Mouse (Mus musculus): ENCODE results near the gene D17H6S53E. TPM values are rescaled to one million over a fixed set of nuclear protein-coding genes. Genes with fewer than 3 reads are reported as not detected.

Gene D17H6S53E
- polyA plus RNA-seq, 1 experiment from 2014 or later, result 8.7 TPM

DNA sequence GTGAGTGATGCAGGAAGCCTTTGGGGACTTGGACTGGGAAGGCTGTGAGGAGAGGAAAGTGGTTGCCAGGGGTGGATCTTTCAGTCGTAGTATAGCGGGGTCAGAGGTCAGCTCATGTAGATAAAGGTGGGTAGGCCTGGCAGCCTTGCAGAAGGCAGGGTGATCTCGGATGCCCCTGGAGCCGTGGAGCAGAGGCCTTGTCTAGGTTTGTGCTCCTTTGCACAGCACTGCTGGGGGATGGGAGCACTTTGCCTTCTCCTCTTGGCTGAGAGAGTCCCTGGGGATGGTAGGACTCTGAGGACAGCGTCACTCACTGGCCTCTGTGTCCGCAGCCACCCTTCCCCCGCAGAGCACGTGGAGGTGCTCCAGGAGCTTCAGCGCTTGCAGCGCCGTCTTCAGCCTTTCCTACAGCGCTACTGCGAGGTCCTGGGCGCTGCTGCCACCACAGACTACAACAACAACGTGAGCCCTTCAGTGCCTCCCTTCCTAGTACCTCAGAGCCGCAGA is 14.4 kb downstream of the D17H6S53E start:
- WGBS, result 80% methylated on average over 16 of the region's 16 CpGs
- ATAC-seq (replicated peaks), result no peak
- H3K4me1 ChIP-seq, result peaks cover 26% of the 10 kb centered on the region

DNA sequence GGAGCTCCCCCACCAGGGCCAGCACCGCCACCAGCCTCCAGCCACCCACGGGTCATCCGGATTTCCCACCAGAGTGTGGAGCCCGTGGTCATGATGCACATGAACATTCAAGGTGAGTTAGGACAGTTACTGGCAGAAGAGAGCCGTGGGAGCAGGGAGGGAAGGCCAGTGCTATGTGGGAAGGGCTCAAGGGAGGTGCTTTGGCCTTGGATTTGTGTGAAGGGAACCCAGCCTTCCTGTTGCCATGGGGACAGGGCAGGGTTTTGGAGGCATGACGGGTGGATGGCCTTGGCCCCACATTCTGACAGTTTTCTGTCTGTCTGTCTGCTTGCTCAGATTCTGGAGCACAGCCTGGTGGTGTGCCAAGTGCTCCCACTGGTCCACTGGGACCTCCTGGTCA is 15.8 kb downstream of the D17H6S53E start:
- ATAC-seq (replicated peaks), result no peak
- H3K4me1 ChIP-seq, result peaks cover 17% of the 10 kb centered on the region
- H3K4me3 ChIP-seq, result no peak overlapping the region
- H3K27me3 ChIP-seq, result no peaks in the 10 kb centered on the region
- H3K27ac ChIP-seq (replicated peaks), result no peak overlapping the region
- H3K4me2 ChIP-seq (replicated peaks), result no peak overlapping the region
- peaks cover 88% of the 10 kb centered on the region for H3K36me3 ChIP-seq
- 90% methylated on average over 6 of the region's 6 CpGs for WGBS
- H3K9me3 ChIP-seq, result no peaks in the 10 kb centered on the region
- H3K9ac ChIP-seq (replicated peaks), result no peak overlapping the region

More for the DNA sequence above, 14.4 kb downstream of the D17H6S53E start:
- Histone ChIP-seq H3K9ac (replicated peaks) (no peak overlapping the region), H3K36me3 (peaks cover 74% of the 10 kb centered on the region), H3K4me3 (no peak overlapping the region), H3K27ac (replicated peaks) (no peak overlapping the region), H3K27me3 (no peaks in the 10 kb centered on the region), H3K4me2 (replicated peaks) (no peak overlapping the region), H3K9me3 (no peaks in the 10 kb centered on the region)

DNA sequence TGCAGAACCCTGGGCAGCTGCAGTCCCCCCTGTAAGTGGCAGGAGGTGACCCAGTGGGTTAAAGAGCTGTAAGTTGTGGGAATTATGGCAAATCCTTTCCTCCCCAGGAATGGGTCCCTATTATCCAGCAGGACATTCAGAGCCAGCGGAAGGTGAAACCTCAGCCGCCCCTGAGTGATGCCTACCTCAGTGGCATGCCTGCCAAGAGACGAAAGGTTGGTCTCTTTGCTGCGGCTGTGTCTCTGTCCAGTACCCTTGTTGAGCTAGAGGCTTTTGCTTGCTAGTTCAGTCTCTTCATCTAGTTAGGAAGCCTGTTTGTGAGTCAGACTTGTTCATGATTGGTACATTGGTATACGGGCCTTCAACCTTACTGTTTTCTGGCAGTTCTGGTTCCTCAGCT is 20.0 kb downstream of the D17H6S53E start:
- Histone ChIP-seq H3K4me3 (no peak overlapping the region), H3K9ac (replicated peaks) (no peak overlapping the region), H3K4me1 (no peaks in the 10 kb centered on the region), H3K27ac (replicated peaks) (no peak overlapping the region), H3K4me2 (replicated peaks) (no peak overlapping the region), H3K36me3 (peaks cover 96% of the 10 kb centered on the region), H3K9me3 (no peaks in the 10 kb centered on the region), H3K27me3 (no peaks in the 10 kb centered on the region)
- no peak for ATAC-seq (replicated peaks)
- WGBS, result 85% methylated on average over 5 of the region's 5 CpGs

DNA sequence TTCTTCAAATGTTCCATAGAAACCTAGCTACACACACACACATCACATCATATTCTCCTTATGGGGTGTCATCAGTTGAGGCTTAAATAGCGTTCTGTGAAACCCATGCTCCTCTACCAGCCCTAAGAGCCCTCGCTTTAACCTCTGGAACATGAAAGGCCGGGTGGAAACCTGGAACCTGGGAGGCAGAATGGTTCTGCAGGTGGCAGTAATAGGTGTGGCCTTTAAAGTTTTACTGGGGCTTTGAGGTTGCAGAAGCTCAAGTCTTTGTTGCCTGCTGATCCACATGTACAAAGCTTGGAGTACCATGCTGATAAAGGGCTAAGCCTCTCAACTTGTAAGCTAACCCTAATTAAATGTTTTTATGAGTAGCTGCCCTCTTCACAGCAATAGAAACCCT is 21.2 kb downstream of the D17H6S53E start:
- H3K4me3 ChIP-seq, result no peak overlapping the region
- no peaks in the 10 kb centered on the region for H3K9me3 ChIP-seq
- no peak overlapping the region for H3K9ac ChIP-seq (replicated peaks)
- H3K27me3 ChIP-seq, result no peaks in the 10 kb centered on the region
- no peak overlapping the region for H3K4me2 ChIP-seq (replicated peaks)
- peaks cover 96% of the 10 kb centered on the region for H3K36me3 ChIP-seq
- H3K4me1 ChIP-seq, result no peaks in the 10 kb centered on the region
- H3K27ac ChIP-seq (replicated peaks), result peak overlapping the region; percentile 0; the same call in 1 of the 2 replicates
- no peak for ATAC-seq (replicated peaks)
- 63% methylated on average over 3 of the region's 3 CpGs for WGBS

DNA sequence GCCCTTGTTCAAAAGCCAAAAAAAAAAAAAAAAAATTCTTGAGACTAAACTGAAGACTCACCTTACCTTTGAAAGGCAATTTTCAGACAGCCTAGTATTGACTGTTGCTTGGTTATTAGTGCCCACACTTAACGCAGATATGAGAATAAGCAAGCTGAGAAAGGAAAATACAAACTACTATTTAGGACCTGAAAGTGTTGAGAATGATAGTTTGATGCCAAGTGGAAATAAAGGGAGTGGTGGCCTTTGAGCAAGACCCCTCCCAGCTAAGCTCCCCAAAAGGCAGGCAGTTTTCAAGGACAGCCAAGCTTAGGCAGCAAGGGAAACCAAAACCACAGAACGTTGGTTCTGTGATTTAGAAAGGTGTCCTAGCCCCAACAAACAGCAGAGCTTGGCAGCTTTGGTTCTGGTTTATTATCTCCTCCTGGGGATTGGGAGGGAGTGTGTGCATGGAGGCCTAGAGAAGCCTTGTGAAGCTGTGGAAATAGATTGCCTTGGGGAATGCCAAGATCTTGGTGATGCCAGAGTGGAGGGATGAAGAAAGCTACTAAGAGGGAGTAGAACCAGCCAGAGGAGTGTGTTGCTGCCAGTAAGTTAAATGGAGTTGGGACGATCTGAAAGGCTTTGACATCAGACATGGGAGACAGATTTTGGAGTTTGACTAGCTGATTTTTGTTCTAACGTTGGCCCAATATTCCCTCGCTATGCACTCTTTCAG is 21.9 kb downstream of the D17H6S53E start:
- Histone ChIP-seq H3K4me3 (no peak overlapping the region), H3K27me3 (no peaks in the 10 kb centered on the region), H3K4me1 (no peaks in the 10 kb centered on the region), H3K4me2 (replicated peaks) (no peak overlapping the region), H3K9ac (replicated peaks) (no peak overlapping the region), H3K36me3 (peaks cover 96% of the 10 kb centered on the region), H3K27ac (replicated peaks) (peak overlapping the region; percentile 14; the same call in 1 of the 2 replicates), H3K9me3 (no peaks in the 10 kb centered on the region)
- 60% methylated on average over 5 of the region's 5 CpGs for WGBS
- no peak for ATAC-seq (replicated peaks)

DNA sequence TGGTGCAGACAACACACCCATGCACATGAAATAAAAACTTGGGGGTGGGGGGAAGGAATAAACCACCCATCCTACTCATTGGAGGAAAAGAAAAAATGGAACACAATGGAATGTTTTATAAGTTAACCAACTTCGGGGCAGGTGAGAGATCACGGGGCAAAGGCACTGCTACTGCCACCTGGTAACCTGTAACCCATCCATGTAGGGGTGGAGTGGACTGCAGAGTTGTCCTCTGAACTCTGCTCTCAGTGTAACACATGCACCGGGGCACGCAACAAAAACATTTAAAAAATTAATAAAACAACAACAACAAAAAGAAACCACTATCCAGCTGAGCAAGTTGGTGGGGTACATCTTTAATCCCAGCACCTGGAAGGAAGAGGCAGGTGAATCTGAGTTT is 25.9 kb downstream of the D17H6S53E start:
- H3K27ac ChIP-seq (replicated peaks), result no peak overlapping the region
- H3K36me3 ChIP-seq, result peaks cover 96% of the 10 kb centered on the region
- no peaks in the 10 kb centered on the region for H3K9me3 ChIP-seq
- H3K27me3 ChIP-seq, result no peaks in the 10 kb centered on the region
- H3K4me2 ChIP-seq (replicated peaks), result no peak overlapping the region
- no peak overlapping the region for H3K9ac ChIP-seq (replicated peaks)
- WGBS, result 92% methylated on average over 4 of the region's 4 CpGs
- H3K4me3 ChIP-seq, result no peak overlapping the region
- no peak for ATAC-seq (replicated peaks)
- H3K4me1 ChIP-seq, result no peaks in the 10 kb centered on the region

DNA sequence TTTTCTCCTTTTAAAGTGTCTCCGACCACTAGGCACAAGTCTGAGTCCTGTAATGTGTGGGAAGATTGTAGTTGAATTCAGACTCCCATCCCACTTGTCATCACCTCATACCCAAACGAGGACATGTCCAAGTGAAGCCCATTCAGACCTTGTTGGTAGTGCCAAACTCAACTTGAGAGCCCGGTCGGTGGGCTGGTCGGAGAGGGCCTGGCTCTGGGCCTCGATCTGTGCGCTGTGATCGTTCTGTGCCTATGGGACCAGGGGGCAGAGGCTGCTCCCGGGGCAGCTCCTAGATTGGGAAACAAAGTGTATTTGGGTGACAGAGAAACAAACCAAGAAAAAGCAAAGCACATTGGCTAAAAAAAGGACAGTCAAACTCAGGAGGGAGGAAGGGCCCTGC is 26.9 kb downstream of the D17H6S53E start:
- Histone ChIP-seq H3K27ac (replicated peaks) (no peak overlapping the region), H3K36me3 (peaks cover 97% of the 10 kb centered on the region), H3K4me2 (replicated peaks) (no peak overlapping the region), H3K4me1 (no peaks in the 10 kb centered on the region), H3K9me3 (no peaks in the 10 kb centered on the region), H3K27me3 (no peaks in the 10 kb centered on the region), H3K9ac (replicated peaks) (no peak overlapping the region), H3K4me3 (no peak overlapping the region)
- WGBS, result 91% methylated on average over 9 of the region's 9 CpGs
- ATAC-seq (replicated peaks), result no peak

DNA sequence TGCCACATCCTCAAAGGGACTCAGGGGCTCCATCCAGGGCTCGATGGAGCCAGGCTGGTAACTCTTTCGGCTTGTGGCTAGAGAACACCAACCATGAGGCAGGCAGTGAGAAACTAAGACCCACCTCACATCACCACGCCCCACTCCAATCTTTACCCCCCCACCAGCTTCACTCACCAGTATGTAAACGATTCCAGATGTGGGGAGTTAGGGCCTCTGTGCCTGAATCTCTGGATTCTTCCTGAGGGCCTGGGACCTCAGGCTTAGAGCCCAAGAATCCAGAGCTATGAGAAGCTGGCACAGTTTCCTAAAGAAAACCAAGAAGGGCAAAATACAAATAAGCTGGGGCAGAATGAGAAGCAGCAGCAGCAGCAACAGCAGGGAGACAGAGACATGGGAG is 27.8 kb downstream of the D17H6S53E start:
- ATAC-seq (replicated peaks), result no peak
- Histone ChIP-seq H3K36me3 (peaks cover 98% of the 10 kb centered on the region), H3K4me3 (no peak overlapping the region), H3K9me3 (no peaks in the 10 kb centered on the region), H3K27me3 (no peaks in the 10 kb centered on the region), H3K4me1 (no peaks in the 10 kb centered on the region), H3K4me2 (replicated peaks) (no peak overlapping the region), H3K9ac (replicated peaks) (no peak overlapping the region), H3K27ac (replicated peaks) (no peak overlapping the region)
- WGBS, result 94% methylated on average over 4 of the region's 4 CpGs

DNA sequence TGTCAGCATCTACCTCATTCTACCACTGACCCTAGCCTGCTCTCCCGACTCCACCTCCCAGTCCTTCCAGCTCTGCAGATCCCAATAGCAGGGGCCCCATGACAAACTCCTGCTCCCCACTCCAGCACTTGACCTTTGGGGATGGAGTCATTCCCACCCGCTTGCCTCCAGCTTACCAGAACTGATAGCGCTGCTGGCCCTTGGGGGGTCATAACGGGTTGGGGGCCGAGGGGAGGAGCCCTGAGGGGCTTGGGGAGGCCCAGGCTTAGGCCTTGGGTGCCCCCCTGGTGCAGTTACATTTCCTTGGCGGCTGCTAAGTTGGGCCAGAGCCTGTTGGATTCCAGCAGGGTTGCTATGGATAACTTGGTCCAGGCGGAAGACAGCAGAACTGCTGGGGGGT is 28.4 kb downstream of the D17H6S53E start:
- ATAC-seq (replicated peaks), result no peak
- Histone ChIP-seq H3K27ac (replicated peaks) (no peak overlapping the region), H3K4me2 (replicated peaks) (no peak overlapping the region), H3K36me3 (peaks cover 98% of the 10 kb centered on the region), H3K9me3 (no peaks in the 10 kb centered on the region), H3K4me1 (no peaks in the 10 kb centered on the region), H3K9ac (replicated peaks) (no peak overlapping the region), H3K4me3 (no peak overlapping the region), H3K27me3 (no peaks in the 10 kb centered on the region)
- WGBS, result 85% methylated on average over 7 of the region's 7 CpGs

DNA sequence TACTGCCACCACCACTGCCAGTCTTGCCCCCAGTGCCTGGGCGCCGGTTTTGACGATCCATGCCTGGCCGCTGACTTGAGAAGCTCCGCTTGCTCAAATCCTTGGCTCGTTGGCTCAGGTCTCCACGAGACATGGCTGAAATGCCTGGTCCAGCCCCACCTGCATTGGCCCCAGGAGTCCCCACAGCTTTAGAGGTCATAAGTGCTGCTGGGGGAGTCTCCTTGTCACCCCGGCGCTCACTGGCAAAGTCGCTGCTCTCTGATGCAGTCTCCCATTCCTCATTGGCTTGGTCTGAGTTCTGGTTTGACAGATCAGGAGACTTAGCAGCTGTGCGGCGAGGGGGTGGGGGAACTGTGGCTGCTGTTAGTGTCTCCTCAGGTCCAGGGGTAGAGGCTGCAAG is 29.3 kb downstream of the D17H6S53E start:
- Histone ChIP-seq H3K36me3 (peaks cover 98% of the 10 kb centered on the region), H3K9ac (replicated peaks) (no peak overlapping the region), H3K27ac (replicated peaks) (no peak overlapping the region), H3K4me3 (no peak overlapping the region), H3K4me2 (replicated peaks) (no peak overlapping the region), H3K27me3 (no peaks in the 10 kb centered on the region), H3K4me1 (no peaks in the 10 kb centered on the region), H3K9me3 (no peaks in the 10 kb centered on the region)
- no peak for ATAC-seq (replicated peaks)
- 92% methylated on average over 12 of the region's 12 CpGs for WGBS

DNA sequence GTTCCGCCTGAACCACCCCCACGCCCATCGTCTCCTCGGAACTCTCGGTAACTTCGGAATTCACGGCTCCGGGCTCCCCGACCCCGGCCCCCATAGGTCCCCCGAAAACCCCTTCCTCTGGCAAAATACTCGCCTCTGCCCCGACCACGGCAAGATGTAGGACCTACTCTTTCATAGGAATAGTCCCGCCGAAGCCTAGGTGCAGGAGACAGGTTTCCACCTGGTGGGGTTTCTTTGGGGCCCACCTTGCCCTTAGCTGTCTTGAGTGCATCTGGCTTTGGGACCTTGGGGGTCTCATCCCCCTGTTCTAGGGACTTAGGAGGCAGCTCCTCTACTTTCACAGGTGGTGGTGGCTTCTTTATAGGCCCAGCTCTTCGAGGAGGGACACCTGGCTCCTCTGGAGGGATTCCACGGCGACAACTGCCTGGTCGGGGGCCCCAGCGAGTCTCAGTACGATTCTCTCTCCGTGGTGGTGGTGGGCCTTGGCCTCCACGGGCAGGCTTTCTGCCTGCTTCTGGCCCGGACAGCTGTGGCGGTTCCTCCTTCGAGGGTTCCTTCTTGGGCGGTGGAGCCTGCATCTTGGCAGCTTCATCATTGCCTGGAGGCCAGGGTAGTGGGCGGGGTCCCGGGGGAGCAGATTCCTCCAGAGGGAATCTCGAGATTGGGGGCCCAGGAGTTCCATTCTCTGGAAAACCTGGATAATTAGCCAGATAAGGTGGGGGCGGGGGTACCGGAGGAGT is 30.5 kb downstream of the D17H6S53E start:
- peaks cover 100% of the 10 kb centered on the region for H3K36me3 ChIP-seq
- no peaks in the 10 kb centered on the region for H3K27me3 ChIP-seq
- WGBS, result 90% methylated on average over 33 of the region's 33 CpGs
- H3K9ac ChIP-seq (replicated peaks), result no peak overlapping the region
- H3K4me1 ChIP-seq, result peaks cover 8% of the 10 kb centered on the region
- no peak for ATAC-seq (replicated peaks)
- no peak overlapping the region for H3K27ac ChIP-seq (replicated peaks)
- no peak overlapping the region for H3K4me2 ChIP-seq (replicated peaks)
- H3K9me3 ChIP-seq, result no peaks in the 10 kb centered on the region
- no peak overlapping the region for H3K4me3 ChIP-seq

DNA sequence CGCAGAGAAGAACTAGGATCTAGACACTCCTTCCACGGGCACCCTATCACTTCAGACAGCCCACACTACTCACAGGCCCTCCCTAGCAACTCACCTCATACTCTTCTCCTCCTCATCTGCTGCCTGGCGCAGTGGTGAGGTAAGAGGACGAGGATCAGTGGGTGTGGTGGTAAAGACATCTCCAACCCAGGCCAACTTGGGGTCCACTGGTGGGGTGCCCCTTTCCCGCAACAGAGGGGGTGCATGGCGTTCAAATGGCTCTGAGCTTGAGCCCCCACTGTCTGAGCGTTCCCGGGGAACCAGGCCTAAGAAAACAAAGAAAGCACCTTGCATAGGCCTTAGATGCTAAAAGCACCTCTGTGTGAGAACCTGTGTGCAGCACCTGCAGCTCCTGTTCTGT is 31.1 kb downstream of the D17H6S53E start:
- H3K27ac ChIP-seq (replicated peaks), result no peak overlapping the region
- H3K9me3 ChIP-seq, result no peaks in the 10 kb centered on the region
- H3K4me3 ChIP-seq, result no peak overlapping the region
- H3K4me2 ChIP-seq (replicated peaks), result no peak overlapping the region
- no peaks in the 10 kb centered on the region for H3K27me3 ChIP-seq
- peaks cover 14% of the 10 kb centered on the region for H3K4me1 ChIP-seq
- peaks cover 98% of the 10 kb centered on the region for H3K36me3 ChIP-seq
- no peak for ATAC-seq (replicated peaks)
- no peak overlapping the region for H3K9ac ChIP-seq (replicated peaks)
- WGBS, result 93% methylated on average over 8 of the region's 8 CpGs

Measured in forebrain, embryonic 15.5 days (tissue).